Mouse (Mus musculus): ENCODE measurements around the gene Nol4l. TPM values are rescaled to one million over a fixed set of nuclear protein-coding genes. Genes with fewer than 3 reads are reported as not detected.

Nol4l gene
- polyA plus RNA-seq, 1 experiment from 2014 or later, result 11.5 TPM

DNA sequence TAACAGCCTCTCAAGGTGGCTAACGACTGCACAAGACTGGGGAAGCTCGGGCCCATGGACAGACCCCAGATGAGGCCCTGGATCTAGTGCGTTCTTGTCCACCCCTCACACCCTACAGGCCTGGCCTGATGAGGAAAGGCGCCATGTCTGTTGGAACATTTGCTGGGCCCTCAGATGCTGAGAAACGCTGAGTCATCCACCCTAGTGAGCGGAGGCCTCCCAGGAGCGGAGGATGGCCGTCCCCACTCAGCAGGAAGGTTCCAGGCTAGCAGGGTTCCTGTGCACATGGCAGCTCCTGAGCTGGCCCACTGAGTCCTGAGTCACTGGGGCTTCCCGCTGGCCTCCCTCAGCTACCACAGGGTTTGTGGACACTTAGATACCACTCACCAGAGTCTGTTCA lies 9.7 kb downstream of the Nol4l start:
- Histone ChIP-seq H3K4me2 (ENCODE audit: low read depth, low read length) (no peak overlapping the region), H3K27me3 (ENCODE audit: control insufficient read depth, insufficient read depth, low read length) (no peaks in the 10 kb centered on the region), H3K9ac (ENCODE audit: low read length) (no peak overlapping the region), H3K27ac (ENCODE audit: low read length) (no peak overlapping the region), H3K4me3 (replicated peaks; ENCODE audit: low read length) (no peak overlapping the region), H3K4me1 (ENCODE audit: control insufficient read depth, insufficient read depth, low read length) (peaks cover 10% of the 10 kb centered on the region), H3K9me3 (replicated peaks; ENCODE audit: control insufficient read depth, low read length) (no peaks in the 10 kb centered on the region), H3K36me3 (ENCODE audit: control insufficient read depth, insufficient read depth, low read length) (no peaks in the 10 kb centered on the region)
- no peak for ATAC-seq (ENCODE audit: insufficient read depth, low FRiP score)
- WGBS, result 80% methylated on average over 9 of the region's 9 CpGs

DNA sequence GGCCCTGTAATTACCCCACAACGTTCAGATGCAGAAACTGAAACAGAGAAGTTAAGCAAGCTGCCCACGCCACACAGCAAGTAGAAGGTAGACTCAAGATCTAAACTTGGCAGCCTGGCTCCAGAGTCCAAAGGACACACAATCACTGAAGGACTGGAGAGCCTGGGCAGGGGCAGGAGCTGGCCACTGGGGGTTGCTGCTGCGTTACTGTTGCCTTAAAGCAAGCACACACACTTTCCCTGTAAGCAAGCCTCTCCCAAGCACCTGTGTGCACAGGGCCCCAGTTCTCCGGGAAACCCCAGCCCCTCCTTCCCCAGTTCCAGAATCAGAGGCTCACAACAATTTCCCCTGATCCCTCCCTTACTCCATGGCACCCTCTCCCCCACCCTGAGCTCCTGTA lies 12.8 kb downstream of the Nol4l start:
- Histone ChIP-seq H3K9me3 (replicated peaks; ENCODE audit: control insufficient read depth, low read length) (no peaks in the 10 kb centered on the region), H3K4me2 (ENCODE audit: low read depth, low read length) (no peak overlapping the region), H3K4me1 (ENCODE audit: control insufficient read depth, insufficient read depth, low read length) (0 out of 2 replicates have a peak, but pooled peaks cover 6% of the 10 kb centered on the region), H3K27me3 (ENCODE audit: control insufficient read depth, insufficient read depth, low read length) (no peaks in the 10 kb centered on the region), H3K27ac (ENCODE audit: low read length) (no peak overlapping the region), H3K9ac (ENCODE audit: low read length) (no peak overlapping the region), H3K4me3 (replicated peaks; ENCODE audit: low read length) (no peak overlapping the region), H3K36me3 (ENCODE audit: control insufficient read depth, insufficient read depth, low read length) (no peaks in the 10 kb centered on the region)
- peak; percentile 62; the same call in 1 of the 2 replicates for ATAC-seq (ENCODE audit: insufficient read depth, low FRiP score)
- 47% methylated on average over 4 of the region's 4 CpGs for WGBS

DNA sequence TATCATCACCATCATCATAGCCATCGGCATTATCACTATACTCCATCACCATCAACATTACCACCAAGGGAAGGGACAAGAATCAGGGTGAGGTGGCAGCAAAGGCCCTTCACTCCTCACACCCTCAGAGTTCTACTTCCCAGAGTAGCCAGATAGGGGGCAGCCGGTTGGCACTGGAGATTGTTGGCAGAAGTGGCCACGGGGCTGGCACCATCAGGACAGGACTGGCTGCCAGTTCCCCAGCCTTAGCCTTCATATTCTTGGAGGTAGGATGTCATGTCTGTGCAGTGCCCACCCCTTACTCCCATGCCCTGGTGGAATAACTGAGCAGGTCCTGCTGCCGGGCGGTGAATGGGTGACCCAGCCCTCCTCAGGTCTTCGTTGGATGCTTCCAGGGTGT lies 14.2 kb downstream of the Nol4l start:
- Histone ChIP-seq H3K27ac (ENCODE audit: low read length) (no peak overlapping the region), H3K4me3 (replicated peaks; ENCODE audit: low read length) (no peak overlapping the region), H3K9ac (ENCODE audit: low read length) (no peak overlapping the region), H3K9me3 (replicated peaks; ENCODE audit: control insufficient read depth, low read length) (no peaks in the 10 kb centered on the region), H3K36me3 (ENCODE audit: control insufficient read depth, insufficient read depth, low read length) (no peaks in the 10 kb centered on the region), H3K4me1 (ENCODE audit: control insufficient read depth, insufficient read depth, low read length) (0 out of 2 replicates have a peak, but pooled peaks cover 10% of the 10 kb centered on the region), H3K27me3 (ENCODE audit: control insufficient read depth, insufficient read depth, low read length) (no peaks in the 10 kb centered on the region), H3K4me2 (ENCODE audit: low read depth, low read length) (no peak overlapping the region)
- WGBS, result 82% methylated on average over 6 of the region's 6 CpGs
- ATAC-seq (ENCODE audit: insufficient read depth, low FRiP score), result no peak

DNA sequence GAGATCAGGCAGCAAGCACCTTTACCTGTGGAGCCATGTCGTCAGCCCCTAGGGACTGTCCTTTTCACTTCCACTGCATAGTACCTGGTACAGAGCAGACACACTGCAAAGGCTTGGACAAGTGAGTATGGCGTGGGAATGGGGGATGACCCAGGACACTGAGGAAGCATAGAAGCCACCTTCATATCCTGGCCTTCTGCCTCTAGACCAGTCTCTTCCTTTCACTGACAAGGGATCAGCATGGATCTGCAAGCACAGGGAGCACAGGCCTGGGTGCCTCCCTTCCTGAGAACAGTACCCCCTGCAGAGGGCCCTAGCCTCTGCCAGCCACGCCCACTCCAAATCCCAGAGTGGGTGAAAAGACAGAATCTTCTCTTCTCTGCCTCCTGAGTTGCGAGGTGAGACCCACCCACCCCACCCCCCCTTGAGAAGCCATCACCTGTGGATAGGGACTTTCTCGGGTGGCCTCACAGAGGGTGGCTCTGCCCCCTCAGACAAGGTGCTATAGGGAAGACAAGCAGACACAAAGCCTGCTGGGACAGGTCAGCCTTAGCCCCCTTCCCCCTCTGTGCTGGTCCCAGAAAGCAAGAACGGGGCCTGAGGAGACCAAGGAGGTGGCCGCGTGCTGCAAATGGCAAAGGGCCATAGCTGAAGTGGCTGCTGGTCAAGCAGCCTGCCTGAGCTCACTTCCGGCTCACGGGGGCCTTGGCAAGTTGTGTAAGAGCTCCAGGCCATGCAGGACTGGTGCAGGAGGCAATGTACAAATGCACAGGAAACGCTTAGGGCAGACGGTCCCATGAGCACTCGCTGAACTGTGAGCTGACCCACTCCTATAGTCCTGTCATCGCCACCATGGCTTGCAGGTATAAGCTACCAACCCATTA lies 15.0 kb downstream of the Nol4l start:
- Histone ChIP-seq H3K9me3 (replicated peaks; ENCODE audit: control insufficient read depth, low read length) (no peaks in the 10 kb centered on the region), H3K4me1 (ENCODE audit: control insufficient read depth, insufficient read depth, low read length) (0 out of 2 replicates have a peak, but pooled peaks cover 10% of the 10 kb centered on the region), H3K27me3 (ENCODE audit: control insufficient read depth, insufficient read depth, low read length) (no peaks in the 10 kb centered on the region), H3K27ac (ENCODE audit: low read length) (no peak overlapping the region), H3K9ac (ENCODE audit: low read length) (no peak overlapping the region), H3K4me3 (replicated peaks; ENCODE audit: low read length) (no peak overlapping the region), H3K36me3 (ENCODE audit: control insufficient read depth, insufficient read depth, low read length) (no peaks in the 10 kb centered on the region), H3K4me2 (ENCODE audit: low read depth, low read length) (no peak overlapping the region)
- no peak for ATAC-seq (ENCODE audit: insufficient read depth, low FRiP score)
- 72% methylated on average over 14 of the region's 14 CpGs for WGBS

DNA sequence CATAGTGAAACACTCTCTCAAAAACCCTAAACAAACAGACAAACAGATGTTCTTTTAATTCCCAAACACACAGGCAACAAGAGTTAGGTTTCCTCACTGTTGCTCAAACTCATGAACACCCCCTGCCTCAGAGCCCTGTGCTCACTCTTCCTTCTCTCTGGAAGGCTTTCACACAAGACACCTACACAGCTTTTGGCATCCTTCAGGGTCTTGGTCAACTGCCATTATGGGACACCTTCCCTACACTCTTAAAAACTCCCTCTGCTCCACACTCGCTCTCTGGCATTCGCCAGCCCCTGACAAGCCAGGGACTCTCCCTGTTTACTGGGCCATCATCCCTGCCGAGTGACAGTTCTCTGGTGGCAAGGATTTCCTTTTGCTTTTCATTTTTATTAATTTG lies 15.8 kb downstream of the Nol4l start:
- Histone ChIP-seq H3K36me3 (ENCODE audit: control insufficient read depth, insufficient read depth, low read length) (no peaks in the 10 kb centered on the region), H3K9ac (ENCODE audit: low read length) (no peak overlapping the region), H3K4me3 (replicated peaks; ENCODE audit: low read length) (no peak overlapping the region), H3K4me1 (ENCODE audit: control insufficient read depth, insufficient read depth, low read length) (peaks cover 16% of the 10 kb centered on the region), H3K27me3 (ENCODE audit: control insufficient read depth, insufficient read depth, low read length) (no peaks in the 10 kb centered on the region), H3K9me3 (replicated peaks; ENCODE audit: control insufficient read depth, low read length) (no peaks in the 10 kb centered on the region), H3K4me2 (ENCODE audit: low read depth, low read length) (no peak overlapping the region), H3K27ac (ENCODE audit: low read length) (no peak overlapping the region)
- 89% methylated on average over 3 of the region's 3 CpGs for WGBS
- no peak for ATAC-seq (ENCODE audit: insufficient read depth, low FRiP score)

DNA sequence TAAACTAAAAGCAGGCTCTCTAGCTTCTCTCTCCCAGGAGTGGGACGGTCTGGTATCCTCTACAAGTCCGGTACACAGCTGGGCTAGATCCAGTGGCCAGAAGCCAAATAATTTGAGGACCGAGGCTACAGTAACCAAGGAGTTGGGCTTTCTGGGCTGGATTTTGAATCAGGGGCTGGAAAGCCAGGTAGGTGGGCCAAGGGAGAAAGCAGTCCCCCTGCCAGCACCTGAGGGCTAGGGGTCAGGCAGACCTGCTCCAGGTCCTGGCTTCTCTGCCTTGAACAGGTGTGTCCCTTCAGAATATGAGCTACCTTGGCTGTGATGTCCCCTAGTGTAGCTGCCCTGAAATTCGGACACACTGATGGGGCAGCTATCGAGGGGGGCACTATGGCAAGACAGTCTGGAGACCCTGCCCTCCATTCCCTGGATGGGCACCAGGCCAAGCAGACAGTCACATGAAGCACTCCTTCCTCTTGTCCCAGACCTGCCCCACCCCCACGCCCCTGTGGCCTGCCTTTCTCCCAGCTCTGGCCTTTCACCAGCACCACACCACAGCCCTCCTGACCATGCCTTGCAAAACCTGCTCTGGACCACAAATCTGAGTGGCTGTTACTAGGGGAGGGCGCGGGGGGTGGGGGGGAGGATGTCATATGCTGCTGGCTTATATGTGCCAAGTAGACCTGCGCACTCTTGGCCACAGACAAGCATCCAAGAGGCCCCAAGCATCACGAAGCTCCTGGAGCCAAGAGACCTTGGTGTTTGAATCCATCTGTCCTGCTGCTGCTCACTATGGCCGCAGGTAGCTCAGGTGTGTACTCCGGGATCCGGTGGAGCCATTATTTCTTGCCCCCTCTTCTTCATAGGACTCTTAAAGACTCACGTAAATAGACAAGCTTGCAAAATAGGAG lies 17.1 kb downstream of the Nol4l start:
- Histone ChIP-seq H3K4me2 (ENCODE audit: low read depth, low read length) (no peak overlapping the region), H3K4me1 (ENCODE audit: control insufficient read depth, insufficient read depth, low read length) (peaks cover 17% of the 10 kb centered on the region), H3K27ac (ENCODE audit: low read length) (no peak overlapping the region), H3K9ac (ENCODE audit: low read length) (no peak overlapping the region), H3K9me3 (replicated peaks; ENCODE audit: control insufficient read depth, low read length) (no peaks in the 10 kb centered on the region), H3K4me3 (replicated peaks; ENCODE audit: low read length) (no peak overlapping the region), H3K27me3 (ENCODE audit: control insufficient read depth, insufficient read depth, low read length) (no peaks in the 10 kb centered on the region), H3K36me3 (ENCODE audit: control insufficient read depth, insufficient read depth, low read length) (no peaks in the 10 kb centered on the region)
- ATAC-seq (ENCODE audit: insufficient read depth, low FRiP score), result no peak
- WGBS, result 74% methylated on average over 14 of the region's 14 CpGs

DNA sequence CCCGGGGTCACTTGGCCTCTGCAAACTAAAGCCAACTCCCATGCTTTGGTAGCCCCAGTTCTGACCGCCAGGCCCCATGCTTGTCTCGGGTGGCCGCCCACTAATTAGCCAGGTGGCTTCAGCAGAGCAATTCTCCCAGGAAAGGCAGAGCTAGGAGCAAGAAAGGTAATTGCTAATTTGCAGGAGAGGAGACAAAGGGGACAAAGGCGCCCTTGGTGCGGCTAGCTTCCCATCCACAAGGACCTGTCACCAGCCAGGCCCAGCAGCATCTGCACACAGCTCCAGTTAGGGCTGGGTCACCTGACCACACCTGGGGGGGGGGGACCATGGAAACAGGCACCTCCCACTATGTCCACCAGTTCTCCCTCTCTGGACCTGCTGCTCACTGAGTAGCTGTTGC lies 18.2 kb downstream of the Nol4l start:
- Histone ChIP-seq H3K27me3 (ENCODE audit: control insufficient read depth, insufficient read depth, low read length) (no peaks in the 10 kb centered on the region), H3K9me3 (replicated peaks; ENCODE audit: control insufficient read depth, low read length) (no peaks in the 10 kb centered on the region), H3K27ac (ENCODE audit: low read length) (no peak overlapping the region), H3K36me3 (ENCODE audit: control insufficient read depth, insufficient read depth, low read length) (no peaks in the 10 kb centered on the region), H3K4me1 (ENCODE audit: control insufficient read depth, insufficient read depth, low read length) (peaks cover 17% of the 10 kb centered on the region), H3K9ac (ENCODE audit: low read length) (no peak overlapping the region), H3K4me3 (replicated peaks; ENCODE audit: low read length) (no peak overlapping the region), H3K4me2 (ENCODE audit: low read depth, low read length) (no peak overlapping the region)
- no peak for ATAC-seq (ENCODE audit: insufficient read depth, low FRiP score)
- 78% methylated on average over 6 of the region's 6 CpGs for WGBS

DNA sequence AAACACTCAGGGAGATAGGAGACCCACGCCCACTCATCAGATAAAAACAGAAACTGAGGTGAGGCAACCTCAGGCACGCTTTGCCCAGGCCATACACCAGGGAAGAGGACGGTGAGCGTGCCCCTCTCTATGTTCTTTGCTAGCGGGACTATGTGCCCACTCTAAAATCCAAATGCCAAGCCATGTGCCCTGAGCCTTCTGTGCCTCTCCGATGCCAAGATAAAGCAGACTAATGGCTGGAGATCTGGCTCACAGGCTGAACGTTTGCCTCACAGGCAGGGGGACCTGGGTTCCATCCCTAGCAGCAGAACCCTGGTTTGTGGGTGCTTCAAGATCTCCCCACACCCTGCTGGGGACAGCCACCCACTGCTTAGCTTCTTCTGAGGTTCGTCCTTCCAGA lies 19.6 kb downstream of the Nol4l start:
- no peak overlapping the region for H3K27ac ChIP-seq (ENCODE audit: low read length)
- H3K9ac ChIP-seq (ENCODE audit: low read length), result no peak overlapping the region
- H3K4me3 ChIP-seq (replicated peaks; ENCODE audit: low read length), result no peak overlapping the region
- no peaks in the 10 kb centered on the region for H3K9me3 ChIP-seq (replicated peaks; ENCODE audit: control insufficient read depth, low read length)
- peaks cover 17% of the 10 kb centered on the region for H3K4me1 ChIP-seq (ENCODE audit: control insufficient read depth, insufficient read depth, low read length)
- no peak overlapping the region for H3K4me2 ChIP-seq (ENCODE audit: low read depth, low read length)
- no peak for ATAC-seq (ENCODE audit: insufficient read depth, low FRiP score)
- H3K36me3 ChIP-seq (ENCODE audit: control insufficient read depth, insufficient read depth, low read length), result no peaks in the 10 kb centered on the region
- H3K27me3 ChIP-seq (ENCODE audit: control insufficient read depth, insufficient read depth, low read length), result no peaks in the 10 kb centered on the region
- 86% methylated on average over 8 of the region's 8 CpGs for WGBS

Data from stomach, embryonic 16.5 days (tissue).